Mouse (Mus musculus) kidney, postnatal 25 days (tissue): ENCODE results near the gene Slc18a2.

ENCODE experiments used
- DNase-seq, 2 experiments: peaks; one replicate each; pipeline ENCODE4 v3.0.0; 2021; ENCODE audit warnings: mixed read lengths in 2 of 2

The Slc18a2 gene

GRCm38 (mm10) chr19:59260718-59261442 lies at the start of gene Slc18a2:
Slc18a2 (plus strand) TSS chr19:59260896.
- DNase-seq: no peak

- DNase-seq: no peak
These were observed 43.8 kb upstream of the Slc18a2 start for GRCm38 (mm10) chr19:59216891-59217290.

GRCm38 (mm10) chr19:59218991-59219390 lies 41.7 kb upstream of the Slc18a2 start, which contains the start of gene Kcnk18:
Kcnk18 (plus strand) TSS chr19:59219214.
- DNase-seq: peak in 1 of 2 experiments; percentile 19

GRCm38 (mm10) chr19:59221131-59221530 lies 39.6 kb upstream of the Slc18a2 start:
- no peak for DNase-seq

GRCm38 (mm10) chr19:59228376-59228775 lies 32.3 kb upstream of the Slc18a2 start:
- no peak for DNase-seq

GRCm38 (mm10) chr19:59232786-59233185 lies 27.9 kb upstream of the Slc18a2 start:
- no peak for DNase-seq

GRCm38 (mm10) chr19:59235001-59235400 lies 25.7 kb upstream of the Slc18a2 start:
- no peak for DNase-seq

GRCm38 (mm10) chr19:59236046-59236445 lies 24.6 kb upstream of the Slc18a2 start:
- no peak for DNase-seq

GRCm38 (mm10) chr19:59238630-59239029 lies 22.1 kb upstream of the Slc18a2 start:
- no peak for DNase-seq

- peak; percentile 76 to 87 for DNase-seq
These were observed 21.4 kb upstream of the Slc18a2 start for GRCm38 (mm10) chr19:59239124-59239817.

- no peak for DNase-seq
These were observed 18.7 kb upstream of the Slc18a2 start for GRCm38 (mm10) chr19:59241987-59242386.

- no peak for DNase-seq
These were observed 17.6 kb upstream of the Slc18a2 start for GRCm38 (mm10) chr19:59243057-59243456.

- no peak for DNase-seq
These were observed 12.6 kb upstream of the Slc18a2 start for GRCm38 (mm10) chr19:59248144-59248543.

GRCm38 (mm10) chr19:59248553-59249286 lies 12.0 kb upstream of the Slc18a2 start:
- DNase-seq: no peak

GRCm38 (mm10) chr19:59252651-59253050 lies 8.0 kb upstream of the Slc18a2 start:
- no peak for DNase-seq

GRCm38 (mm10) chr19:59259633-59260032 lies 1.1 kb upstream of the Slc18a2 start:
- no peak for DNase-seq

GRCm38 (mm10) chr19:59261604-59262003 lies 908 bp downstream of the Slc18a2 start:
- no peak for DNase-seq

- no peak for DNase-seq
These were observed 2.5 kb downstream of the Slc18a2 start for GRCm38 (mm10) chr19:59263171-59263570.

- DNase-seq: peak in 1 of 2 experiments; percentile 17
These were observed 4.3 kb downstream of the Slc18a2 start for GRCm38 (mm10) chr19:59264838-59265532.

- peak in 1 of 2 experiments; percentile 11 for DNase-seq
These were observed 5.2 kb downstream of the Slc18a2 start for GRCm38 (mm10) chr19:59265907-59266306.

GRCm38 (mm10) chr19:59267417-59267963 lies 6.8 kb downstream of the Slc18a2 start:
- DNase-seq: peak in 1 of 2 experiments; percentile 23

- DNase-seq: no peak
These were observed 12.5 kb downstream of the Slc18a2 start for GRCm38 (mm10) chr19:59273190-59273589.
